Mouse (Mus musculus) ovary, postnatal 36 days (tissue): ENCODE data around the gene 4930433I11Rik.
"Not testable (repeated sequence)": the region's sequence is repeated elsewhere in the genome, so short reads cannot be mapped to it uniquely, and the experiment has no call there.

Source experiments
- DNase-seq: peaks from one replicate; pipeline ENCODE4 v3.0.0; 2022; ENCODE audit warnings: low spot score, mixed read lengths

4930433I11Rik gene

DNA sequence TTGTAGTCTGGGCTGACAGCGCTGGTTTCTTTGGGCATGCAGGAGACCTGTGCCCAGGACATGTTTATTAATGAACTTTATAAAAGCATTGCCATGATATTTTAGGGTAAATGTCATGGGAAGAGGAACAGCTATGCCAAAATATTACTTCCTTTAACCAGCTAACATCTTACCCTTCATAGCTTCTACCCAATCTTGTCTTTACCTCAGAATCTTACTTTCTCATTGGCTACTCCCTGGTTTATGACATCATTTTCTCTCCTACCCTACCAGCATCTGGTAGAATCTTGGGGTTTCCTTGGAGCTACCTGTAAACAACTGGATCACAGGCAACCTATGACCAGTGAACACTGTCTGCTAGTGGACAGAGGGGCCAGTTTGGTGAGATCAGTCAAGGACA lies at the start of gene 4930433I11Rik:
Gene 4930433I11Rik, plus strand, starts transcription at position 301 of the 400 bp plus-strand sequence.
- DNase-seq = no peak

DNA sequence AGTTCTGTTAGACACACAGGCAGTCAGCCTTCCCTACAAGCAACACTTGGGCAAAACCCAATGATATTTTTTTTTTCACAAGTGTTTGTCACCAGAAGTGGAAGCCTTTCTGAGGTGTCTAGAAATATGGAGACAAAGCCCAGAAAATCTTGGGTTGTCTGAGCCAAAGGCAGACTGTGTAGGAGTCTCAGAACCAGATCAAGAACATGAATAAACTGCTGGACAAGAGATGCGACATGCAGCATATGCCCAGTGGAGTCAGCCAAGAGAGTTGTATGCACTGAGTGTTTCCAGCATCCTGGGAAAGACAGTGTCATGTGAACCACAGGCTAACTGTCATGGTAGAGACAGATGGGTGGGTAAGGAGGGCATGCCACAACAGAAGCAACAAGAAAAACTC lies 48.0 kb upstream of the 4930433I11Rik start:
- DNase-seq = no peak

DNA sequence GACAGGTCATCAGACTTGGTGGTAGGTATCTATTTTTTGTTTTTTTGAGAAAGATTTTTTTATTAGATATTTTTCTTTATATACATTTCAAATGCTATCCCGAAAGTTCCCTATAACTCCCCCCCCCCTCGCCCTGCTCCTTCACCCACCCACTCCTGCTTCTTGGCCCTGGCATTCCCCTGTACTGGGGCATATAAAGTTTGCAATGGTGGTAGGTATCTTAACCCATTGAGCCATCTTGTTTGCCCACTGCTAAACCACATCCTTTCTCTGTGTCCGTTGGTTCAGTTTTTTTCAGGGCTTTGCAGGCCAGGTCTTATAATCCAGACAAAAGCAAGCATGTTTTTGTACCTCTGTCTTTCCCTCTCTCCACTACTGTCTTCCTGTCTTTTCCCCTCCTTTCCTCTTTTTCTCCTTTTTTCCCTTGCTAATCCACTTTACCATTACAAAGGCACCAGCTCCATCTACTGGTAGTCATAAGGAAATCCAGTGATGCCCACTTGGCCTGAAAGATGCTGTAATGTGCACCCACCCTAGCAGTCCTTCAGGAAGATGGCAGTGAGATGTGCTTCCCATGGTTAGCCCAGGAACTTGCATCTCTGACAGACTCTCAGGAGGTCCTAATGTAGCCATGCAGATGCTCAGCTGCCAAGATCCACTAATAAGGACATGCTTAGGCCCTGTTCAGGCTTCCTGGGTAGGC lies 45.0 kb upstream of the 4930433I11Rik start:
- DNase-seq = no peak

DNA sequence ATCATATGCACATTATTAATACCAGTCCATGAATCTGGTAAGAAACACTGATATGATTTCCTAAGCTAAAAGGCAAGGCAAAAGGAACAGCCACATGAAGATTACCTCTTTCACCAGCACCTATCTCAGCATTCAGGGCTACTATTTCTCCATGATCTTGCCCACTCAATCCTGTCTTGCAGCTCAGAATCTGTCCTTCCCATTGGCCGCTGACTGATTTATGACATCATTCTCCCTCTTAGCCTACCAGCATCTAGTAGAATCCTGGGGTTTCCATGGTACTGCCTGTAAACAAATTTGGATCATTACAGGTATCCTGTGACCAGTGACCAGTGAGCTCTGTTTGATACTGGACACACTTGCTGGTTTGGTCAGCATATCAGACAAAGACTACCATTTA lies 45.1 kb downstream of the 4930433I11Rik start, which contains the start of gene Gm4884:
Gene Gm4884, plus strand, starts transcription at position 301 of the 400 bp plus-strand sequence.
- not testable (repeated sequence) for DNase-seq

DNA sequence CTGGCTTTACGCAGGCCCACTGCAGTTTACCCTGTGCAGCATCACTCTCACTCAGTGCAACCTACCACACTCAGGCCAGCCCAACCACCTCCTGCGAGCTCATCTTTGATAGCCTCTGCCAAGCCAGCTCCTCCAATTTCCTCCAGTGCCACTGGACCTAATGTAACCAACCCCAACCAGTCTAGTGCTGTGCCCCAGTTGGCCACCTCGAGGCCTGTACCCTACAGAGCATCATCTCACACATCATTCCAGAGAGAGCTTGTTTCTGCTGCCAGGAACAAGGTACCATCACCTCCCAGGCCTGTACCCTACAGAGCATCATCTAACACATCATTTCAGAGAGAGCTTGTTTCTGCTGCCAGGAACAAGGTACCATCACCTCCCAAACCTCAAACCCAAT lies 56.7 kb downstream of the 4930433I11Rik start:
- DNase-seq = not testable (repeated sequence)
